Mouse (Mus musculus): Measurements from ENCODE around the gene 1700020L24Rik. TPM values are rescaled to one million over a fixed set of nuclear protein-coding genes. Genes with fewer than 3 reads are reported as not detected.
A peak's percentile ranks its signal among the peaks of the same experiment; 100 is the strongest.

1700020L24Rik gene
- polyA plus RNA-seq, 1 experiment from 2014 or later = 1.5 TPM

- POLR2A ChIA-PET = no interaction called here
- no peaks in the 10 kb centered on the region for H3K27me3 ChIP-seq
- in situ Hi-C loops (cut with MboI; ENCODE audit: low pct_unique_long_range_greater_than_20kb) = no loop called here
- DNase-seq (ENCODE audit: low read depth, low spot score) = no peak
- TF ChIP-seq CTCF (IDR thresholded peaks at IDR 0.05) = no peak
- CTCF ChIA-PET = interaction anchor here (1.0 to 1.7 kb wide), 2 partner anchors 21 to 23 kb away, joined by 3 to 6 read pairs; no protein-coding TSS in a partner anchor
- ATAC-seq = no peak
Observed at GRCm38 (mm10) chr11:83450550-83450949, 13.1 kb downstream of the 1700020L24Rik start.

- ChIA-PET POLR2A (interaction anchor here (0.6 kb wide), 1 partner anchor 403 kb away, joined by 3 read pairs; no protein-coding TSS in a partner anchor), CTCF (interaction anchor here (1.0 to 1.7 kb wide), 3 partner anchors 10 to 23 kb away, joined by 3 to 6 read pairs (median 4); no protein-coding TSS in a partner anchor)
- DNase-seq (ENCODE audit: low read depth, low spot score) (no peak), ATAC-seq (no peak)
- TF ChIP-seq CTCF (IDR thresholded peaks at IDR 0.05) = no peak
- in situ Hi-C loops (cut with MboI; ENCODE audit: low pct_unique_long_range_greater_than_20kb) = no loop called here
- no peaks in the 10 kb centered on the region for H3K27me3 ChIP-seq
Observed at GRCm38 (mm10) chr11:83451281-83451680, 13.8 kb downstream of the 1700020L24Rik start.

DNA sequence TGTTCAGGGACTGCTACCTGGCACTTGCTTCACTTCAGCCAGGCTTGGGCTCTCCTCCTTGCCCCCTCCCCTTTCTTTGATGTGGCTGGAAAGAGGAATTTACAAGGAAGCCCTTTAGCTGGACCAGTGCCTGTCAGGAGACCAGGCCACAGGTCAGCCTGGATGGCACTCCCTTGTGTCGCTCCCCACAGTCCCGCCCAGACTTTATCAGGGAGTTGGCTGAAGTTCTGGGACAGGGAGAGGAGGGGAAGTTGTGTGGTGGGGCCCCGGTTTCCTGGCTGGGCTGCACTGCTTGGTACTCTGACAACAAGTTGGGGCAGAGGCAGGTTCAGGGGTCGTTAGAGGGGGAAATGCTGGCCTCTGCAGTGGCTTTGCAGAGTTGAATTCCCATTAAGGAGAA lies 17.1 kb downstream of the 1700020L24Rik start:
- CTCF ChIA-PET = interaction anchor here (3.3 kb wide), 1 partner anchor 12 kb away, joined by 14 read pairs; no protein-coding TSS in a partner anchor
- in situ Hi-C loops (cut with MboI; ENCODE audit: low pct_unique_long_range_greater_than_20kb) = no loop called here
- POLR2A ChIA-PET = no interaction called here
- no peaks in the 10 kb centered on the region for H3K27me3 ChIP-seq
- ATAC-seq (no peak), DNase-seq (ENCODE audit: low read depth, low spot score) (no peak)
- no peak for TF ChIP-seq CTCF (IDR thresholded peaks at IDR 0.05)

GRCm38 (mm10) chr11:83455608-83456007 lies 18.1 kb downstream of the 1700020L24Rik start:
- no peaks in the 10 kb centered on the region for H3K27me3 ChIP-seq
- DNase-seq (ENCODE audit: low read depth, low spot score) = no peak
- CTCF ChIA-PET = interaction anchor here (0.7 to 3.3 kb wide), 2 partner anchors 13 to 14 kb away, joined by 3 to 14 read pairs; no protein-coding TSS in a partner anchor
- in situ Hi-C loops (cut with MboI; ENCODE audit: low pct_unique_long_range_greater_than_20kb) = no loop called here
- no peak for TF ChIP-seq CTCF (IDR thresholded peaks at IDR 0.05)
- POLR2A ChIA-PET = no interaction called here
- no peak for ATAC-seq

DNA sequence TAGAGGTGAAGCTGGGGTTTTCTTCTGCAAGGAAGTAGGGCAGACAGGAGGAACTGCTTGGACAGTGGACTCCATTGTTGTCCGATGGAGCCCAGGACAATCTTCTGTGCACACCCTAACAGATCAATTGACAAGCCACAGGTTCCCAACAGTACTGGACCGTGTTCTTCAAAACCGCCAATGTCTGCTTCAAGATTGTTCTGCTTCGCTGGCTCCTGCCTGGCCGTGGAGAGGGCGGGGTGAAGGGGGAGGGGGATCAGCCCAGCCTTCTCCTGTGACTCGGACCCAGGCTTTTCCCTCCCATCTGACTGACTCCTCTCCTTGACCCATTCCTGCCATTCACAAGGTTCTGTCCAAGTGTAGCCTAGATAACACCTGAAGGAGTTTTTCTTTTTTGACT lies 19.8 kb downstream of the 1700020L24Rik start:
- in situ Hi-C loops (cut with MboI; ENCODE audit: low pct_unique_long_range_greater_than_20kb) = no loop called here
- CTCF ChIA-PET = interaction anchor here (2.1 to 2.2 kb wide), 2 partner anchors 14 to 15 kb away, joined by 6 to 9 read pairs; partner anchors contain the start of gene Taf15
- DNase-seq (ENCODE audit: low read depth, low spot score) = no peak
- no peak for TF ChIP-seq CTCF (IDR thresholded peaks at IDR 0.05)
- H3K27me3 ChIP-seq = no peaks in the 10 kb centered on the region
- no peak for ATAC-seq
- POLR2A ChIA-PET = interaction anchor here (0.6 to 3.1 kb wide), 2 partner anchors 15 to 247 kb away, joined by 4 to 8 read pairs; partner anchors contain the start of genes Taf15 and Wfdc17

GRCm38 (mm10) chr11:83457912-83458601 lies 20.6 kb downstream of the 1700020L24Rik start:
- no peak for DNase-seq (ENCODE audit: low read depth, low spot score)
- in situ Hi-C loops (cut with MboI; ENCODE audit: low pct_unique_long_range_greater_than_20kb) = no loop called here
- peak; percentile 67 for ATAC-seq
- H3K27me3 ChIP-seq = no peaks in the 10 kb centered on the region
- ChIA-PET POLR2A (interaction anchor here (0.6 to 3.1 kb wide), 2 partner anchors 14 to 246 kb away, joined by 4 to 8 read pairs; partner anchors contain the start of genes Taf15 and Wfdc17), CTCF (interaction anchor here (1.2 to 2.2 kb wide), 4 partner anchors 12 to 16 kb away, joined by 3 to 9 read pairs (median 4); partner anchors contain the start of gene Taf15)
- no peak for TF ChIP-seq CTCF (IDR thresholded peaks at IDR 0.05)

- H3K27me3 ChIP-seq = no peaks in the 10 kb centered on the region
- in situ Hi-C loops (cut with MboI; ENCODE audit: low pct_unique_long_range_greater_than_20kb) = no loop called here
- ATAC-seq (no peak), DNase-seq (ENCODE audit: low read depth, low spot score) (no peak)
- ChIA-PET POLR2A (interaction anchor here (1.1 kb wide), 1 partner anchor 11 kb away, joined by 8 read pairs; the partner anchor contains the start of gene Taf15), CTCF (interaction anchor here (0.9 to 2.6 kb wide), 4 partner anchors 9 to 19 kb away, joined by 4 to 7 read pairs (median 4); partner anchors contain the start of gene Taf15)
- no peak for TF ChIP-seq CTCF (IDR thresholded peaks at IDR 0.05)
Observed at GRCm38 (mm10) chr11:83461462-83462027, 24.1 kb downstream of the 1700020L24Rik start.

- CTCF ChIA-PET = interaction anchor here (1.1 to 2.6 kb wide), 3 partner anchors 10 to 20 kb away, joined by 5 to 7 read pairs (median 5); partner anchors contain the start of gene Taf15
- DNase-seq (ENCODE audit: low read depth, low spot score) = no peak
- ATAC-seq = peak; percentile 82
- in situ Hi-C loops (cut with MboI; ENCODE audit: low pct_unique_long_range_greater_than_20kb) = no loop called here
- TF ChIP-seq CTCF (IDR thresholded peaks at IDR 0.05) = no peak
- POLR2A ChIA-PET = interaction anchor here (0.6 to 1.1 kb wide), 3 partner anchors 10 to 20 kb away, joined by 3 to 8 read pairs (median 5); partner anchors contain the start of gene Taf15
- H3K27me3 ChIP-seq = no peaks in the 10 kb centered on the region
Observed at GRCm38 (mm10) chr11:83462711-83463244, 25.3 kb downstream of the 1700020L24Rik start, which contains the start of gene Mmp28. Gene Mmp28, minus strand, starts transcription at chr11:83463071.

GRCm38 (mm10) chr11:83465976-83466375 lies 28.5 kb downstream of the 1700020L24Rik start:
- CTCF ChIA-PET = interaction anchor here (1.3 kb wide), 1 partner anchor 23 kb away, joined by 3 read pairs; no protein-coding TSS in a partner anchor
- ATAC-seq (no peak), DNase-seq (ENCODE audit: low read depth, low spot score) (no peak)
- POLR2A ChIA-PET = no interaction called here
- no peaks in the 10 kb centered on the region for H3K27me3 ChIP-seq
- no peak for TF ChIP-seq CTCF (IDR thresholded peaks at IDR 0.05)
- in situ Hi-C loops (cut with MboI; ENCODE audit: low pct_unique_long_range_greater_than_20kb) = no loop called here

GRCm38 (mm10) chr11:83467120-83467652 lies 29.7 kb downstream of the 1700020L24Rik start:
- ATAC-seq = no peak
- no peaks in the 10 kb centered on the region for H3K27me3 ChIP-seq

More at GRCm38 (mm10) chr11:83467120-83467652, 29.7 kb downstream of the 1700020L24Rik start:
- no peak for DNase-seq (ENCODE audit: low read depth, low spot score)
- TF ChIP-seq CTCF (IDR thresholded peaks at IDR 0.05) = no peak
- in situ Hi-C loops (cut with MboI; ENCODE audit: low pct_unique_long_range_greater_than_20kb) = no loop called here
- ChIA-PET POLR2A (no interaction called here), CTCF (no interaction called here)

All from Patski (cell line).